Mouse (Mus musculus) stomach, postnatal 0 days (tissue): ENCODE results near the gene Ctnnd2. TPM values are rescaled to one million over a fixed set of nuclear protein-coding genes. Genes with fewer than 3 reads are reported as not detected.

Source experiments
- ATAC-seq: fragments of 200-750 bp; cut with Nextera tagmentation; 2 replicates; pipeline ENCODE4 v1.8.0; 2017; ENCODE audit not compliant: low FRiP score, low TSS enrichment
- DNase-seq: peaks from one replicate; pipeline ENCODE4 v3.0.0-alpha.2; 2016; ENCODE audit warnings: low spot score
- H3K27ac ChIP-seq: fragments of 300-500 bp; sonication (generic); replicated peaks from 2 replicates; pipeline ENCODE4 v1.5.1; 2014; ENCODE audit warnings: mild to moderate bottlenecking, control low read depth
- H3K27me3 ChIP-seq: fragments of 300-500 bp; sonication (generic); 2 replicates; pipeline ENCODE4 v1.6.1; 2014; ENCODE audit warnings: low read length; ENCODE audit not compliant: control insufficient read depth, insufficient read depth
- H3K36me3 ChIP-seq: fragments of 300-500 bp; sonication (generic); 2 replicates; pipeline ENCODE4 v1.6.1; 2014; ENCODE audit warnings: low read length, mixed read lengths; ENCODE audit not compliant: control insufficient read depth, insufficient read depth
- H3K4me1 ChIP-seq: fragments of 300-500 bp; sonication (generic); replicated peaks from 2 replicates; pipeline ENCODE4 v1.6.1; 2014; ENCODE audit warnings: antibody characterized with exemption; ENCODE audit not compliant: control insufficient read depth, insufficient read depth
- H3K4me2 ChIP-seq: fragments of 300-500 bp; sonication (generic); replicated peaks from 2 replicates; pipeline ENCODE4 v1.6.1; 2014; ENCODE audit warnings: low read depth, mild to moderate bottlenecking, control low read depth, moderate library complexity
- H3K4me3 ChIP-seq: fragments of 300-500 bp; sonication (generic); 2 replicates; pipeline ENCODE4 v1.5.1; 2014; ENCODE audit warnings: low read depth, low read length, control low read depth
- H3K9ac ChIP-seq: fragments of 300-500 bp; sonication (generic); 2 replicates; pipeline ENCODE4 v1.6.1; 2014; ENCODE audit warnings: mild to moderate bottlenecking, low read length, control low read depth, mixed read lengths
- H3K9me3 ChIP-seq: fragments of 300-500 bp; sonication (generic); 2 replicates; pipeline ENCODE4 v1.6.1; 2016; ENCODE audit warnings: low read length; ENCODE audit not compliant: control insufficient read depth
- CTCF ChIP-seq: IDR thresholded peaks from 2 replicates; pipeline ENCODE4 v1.5.1; 2016; ENCODE audit warnings: antibody characterized with exemption, low read depth, mild to moderate bottlenecking, moderate library complexity
- EP300 ChIP-seq: optimal IDR thresholded peaks from 2 replicates; pipeline ENCODE3; 2016; ENCODE audit warnings: antibody characterized with exemption
- WGBS: fragments of 180-500 bp; shearing (Covaris S2); extraction: QIAGEN DNeasy Blood & Tissue Kit; methylation state at CpG from one replicate; pipeline ENCODE4 v1.1.7; 2014; 5-methylcytosine and 5-hydroxymethylcytosine counted together
- polyA plus RNA-seq: library from polyadenylated mRNA; unstranded; fragments of >200 nt; fragmentation: Nextera tagmentation; extraction: Ambion mirVana; gene quantifications from 2 replicates; pipeline ENCODE4 v1.2.1, GENCODE M21; 2015

Ctnnd2 gene
- polyA plus RNA-seq, 1 experiment from 2014 or later: 0.53 TPM

DNA sequence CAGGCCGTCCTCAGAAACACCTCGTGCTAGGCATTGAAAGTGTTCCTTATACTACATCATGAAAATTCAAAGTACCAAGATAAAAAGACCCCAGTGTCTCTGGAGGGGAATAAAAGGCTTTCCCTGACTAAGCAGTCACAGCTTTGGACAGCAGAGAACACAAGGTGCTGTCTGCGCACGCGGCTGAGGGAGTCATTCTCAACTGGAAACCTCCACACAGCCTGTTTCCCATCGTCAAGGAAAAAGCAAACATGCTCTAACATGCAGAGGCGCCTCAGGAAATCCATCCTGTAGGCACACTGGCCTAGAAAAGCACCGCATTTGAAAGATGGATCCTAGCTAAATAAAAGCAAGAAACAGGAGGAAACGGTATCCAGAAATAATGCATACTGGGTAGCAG is 483.0 kb downstream of the Ctnnd2 start:
- H3K4me2 ChIP-seq: no peak overlapping the region
- no peak overlapping the region for H3K4me3 ChIP-seq
- H3K9me3 ChIP-seq: no peaks in the 10 kb centered on the region
- no peak for TF ChIP-seq CTCF
- TF ChIP-seq EP300: no peak
- no peaks in the 10 kb centered on the region for H3K36me3 ChIP-seq
- H3K27ac ChIP-seq: no peak overlapping the region
- WGBS: 54% methylated on average over 9 of the region's 9 CpGs
- no peak overlapping the region for H3K9ac ChIP-seq
- no peak for DNase-seq
- ATAC-seq: no peak
- H3K27me3 ChIP-seq: no peaks in the 10 kb centered on the region
- H3K4me1 ChIP-seq: no peaks in the 10 kb centered on the region

DNA sequence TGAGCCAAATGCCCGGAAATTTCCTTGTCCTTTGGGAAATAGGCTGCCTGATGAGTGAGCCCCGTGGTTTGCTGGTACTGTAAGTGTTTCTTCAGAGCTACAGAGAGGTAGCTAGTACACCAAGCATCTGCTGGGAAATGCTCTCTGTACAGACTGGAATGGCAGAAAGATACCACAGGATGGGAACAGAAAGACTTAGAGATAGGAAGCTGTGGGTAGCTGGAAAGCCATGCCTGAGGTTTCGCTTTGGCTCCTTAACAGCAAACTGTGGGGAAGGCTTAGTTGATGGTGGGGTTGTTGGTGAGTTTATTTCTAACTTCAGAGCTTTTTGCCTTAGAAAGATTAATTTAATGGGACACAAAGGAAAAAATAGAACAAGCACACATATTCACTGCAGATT is 485.2 kb downstream of the Ctnnd2 start:
- Histone ChIP-seq H3K9ac (no peak overlapping the region), H3K36me3 (no peaks in the 10 kb centered on the region), H3K27me3 (no peaks in the 10 kb centered on the region), H3K4me1 (no peaks in the 10 kb centered on the region), H3K27ac (no peak overlapping the region), H3K4me3 (no peak overlapping the region), H3K9me3 (no peaks in the 10 kb centered on the region), H3K4me2 (no peak overlapping the region)
- no peak for DNase-seq
- TF ChIP-seq EP300 (no peak), CTCF (no peak)
- ATAC-seq: no peak
- 87% methylated on average over 3 of the region's 3 CpGs for WGBS

DNA sequence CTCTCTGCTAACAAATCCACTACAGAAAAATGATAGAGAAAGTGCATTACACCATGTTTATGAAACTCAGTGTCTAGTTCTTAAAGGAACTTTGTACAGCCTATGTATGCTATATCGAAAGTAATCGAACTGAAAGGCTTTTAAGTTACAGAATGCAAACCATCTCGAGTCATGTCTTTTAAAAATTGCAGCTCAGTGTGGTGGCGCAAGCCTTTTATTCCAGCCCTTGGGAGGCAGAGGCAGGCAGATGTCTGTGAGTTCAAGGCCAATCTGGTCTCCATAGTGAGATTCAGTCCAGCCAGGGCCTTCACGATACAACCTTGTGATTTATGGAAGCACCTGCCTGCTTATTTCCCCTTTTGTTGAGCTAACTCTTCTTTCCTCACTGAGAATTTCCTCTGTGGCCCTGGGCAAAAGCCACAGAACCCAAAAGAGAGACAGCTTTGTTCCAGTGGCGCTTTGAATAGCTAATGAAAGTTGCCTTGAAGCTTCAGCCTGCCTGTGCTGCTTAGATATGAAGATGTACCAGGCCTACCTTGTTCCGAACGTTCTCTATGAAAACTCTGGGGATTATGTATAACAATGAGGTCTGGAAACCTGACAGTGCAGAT is 488.3 kb downstream of the Ctnnd2 start:
- no peak for TF ChIP-seq EP300
- TF ChIP-seq CTCF: no peak
- no peak overlapping the region for H3K27ac ChIP-seq
- ATAC-seq (no peak), DNase-seq (no peak)
- no peaks in the 10 kb centered on the region for H3K4me1 ChIP-seq
- no peak overlapping the region for H3K4me2 ChIP-seq
- 79% methylated on average over 8 of the region's 8 CpGs for WGBS
- H3K27me3 ChIP-seq: no peaks in the 10 kb centered on the region
- no peaks in the 10 kb centered on the region for H3K9me3 ChIP-seq
- H3K4me3 ChIP-seq: no peak overlapping the region
- no peak overlapping the region for H3K9ac ChIP-seq
- H3K36me3 ChIP-seq: no peaks in the 10 kb centered on the region

DNA sequence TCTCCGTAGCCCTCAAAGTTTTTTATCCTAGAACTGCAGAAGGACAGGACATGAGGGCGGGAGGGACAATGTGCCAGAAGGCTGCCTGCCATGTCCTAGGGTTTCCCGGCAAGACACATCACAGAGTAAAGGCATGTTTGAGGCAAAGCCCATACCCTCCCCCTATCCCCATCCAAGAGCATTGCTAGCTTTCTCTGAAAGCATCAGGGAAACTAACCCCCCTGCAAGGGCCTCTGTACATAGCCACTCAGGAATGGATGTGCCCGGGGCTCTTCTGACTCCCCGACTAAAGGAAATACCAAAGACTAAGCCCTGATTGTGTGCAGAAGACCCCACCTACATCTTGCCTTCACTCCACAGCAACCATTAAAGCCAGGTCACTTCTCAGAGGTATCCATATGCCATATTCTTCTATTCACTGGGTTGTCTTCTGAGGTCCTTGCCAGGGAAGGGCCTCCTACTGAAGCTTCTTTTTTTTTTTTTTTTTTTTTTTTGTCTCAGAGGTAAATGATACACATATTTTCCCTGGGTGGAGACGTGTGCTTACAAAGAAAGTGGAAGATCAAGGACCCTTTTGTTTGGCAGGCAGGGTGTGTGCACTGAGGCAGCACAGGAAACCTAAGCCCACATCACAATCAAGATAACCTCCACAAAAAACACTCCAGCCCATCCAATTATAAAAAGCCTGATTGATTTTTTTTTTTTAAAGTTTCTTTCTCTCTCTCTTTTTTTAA is 489.5 kb downstream of the Ctnnd2 start:
- Histone ChIP-seq H3K4me3 (no peak overlapping the region), H3K4me2 (no peak overlapping the region), H3K9me3 (no peaks in the 10 kb centered on the region), H3K9ac (no peak overlapping the region), H3K36me3 (no peaks in the 10 kb centered on the region), H3K27me3 (no peaks in the 10 kb centered on the region), H3K4me1 (no peaks in the 10 kb centered on the region), H3K27ac (no peak overlapping the region)
- WGBS: 43% methylated on average over 6 of the region's 6 CpGs
- DNase-seq (no peak), ATAC-seq (no peak)
- TF ChIP-seq EP300: no peak
- no peak for TF ChIP-seq CTCF

DNA sequence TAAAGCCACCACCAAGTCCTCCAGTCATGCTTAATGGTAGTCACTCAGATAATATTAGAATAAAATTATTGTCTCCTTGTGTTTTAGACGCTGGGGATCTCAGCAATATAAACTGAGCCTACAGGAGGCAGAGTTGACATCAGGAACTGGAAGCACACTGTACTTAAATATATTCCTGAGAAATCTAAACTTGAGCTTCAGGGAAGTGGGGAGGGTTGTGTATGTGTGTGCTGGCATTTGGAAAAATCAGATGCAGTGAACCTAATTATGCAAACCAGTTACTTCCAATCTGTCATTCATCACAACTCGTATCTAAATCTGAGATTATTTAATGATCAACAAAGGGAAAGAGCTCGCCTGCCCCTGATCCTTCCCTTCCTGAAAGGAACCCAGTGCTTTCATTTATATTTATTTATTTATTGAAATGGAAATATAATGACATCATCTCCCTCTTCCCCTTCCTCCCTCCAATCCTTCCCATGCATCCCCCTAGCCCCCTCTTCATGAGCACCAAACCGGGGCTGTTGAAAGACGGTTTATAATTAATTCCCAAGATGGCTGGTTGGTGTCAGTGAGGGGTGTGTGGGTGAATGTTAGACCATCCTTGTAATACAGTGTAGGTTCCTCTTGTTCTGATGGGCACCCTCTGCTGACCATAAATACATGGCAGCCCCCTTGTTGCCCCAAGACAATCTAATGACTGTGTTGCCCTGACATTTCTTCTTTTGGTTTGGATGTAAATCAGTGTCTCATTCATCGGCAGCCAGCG is 495.6 kb downstream of the Ctnnd2 start:
- no peaks in the 10 kb centered on the region for H3K36me3 ChIP-seq
- ATAC-seq (no peak), DNase-seq (no peak)
- H3K4me2 ChIP-seq: no peak overlapping the region
- TF ChIP-seq EP300 (no peak), CTCF (no peak)
- H3K27ac ChIP-seq: no peak overlapping the region
- no peak overlapping the region for H3K4me3 ChIP-seq
- no peaks in the 10 kb centered on the region for H3K9me3 ChIP-seq
- 71% methylated on average over 7 of the region's 7 CpGs for WGBS
- no peaks in the 10 kb centered on the region for H3K27me3 ChIP-seq
- no peaks in the 10 kb centered on the region for H3K4me1 ChIP-seq
- no peak overlapping the region for H3K9ac ChIP-seq

DNA sequence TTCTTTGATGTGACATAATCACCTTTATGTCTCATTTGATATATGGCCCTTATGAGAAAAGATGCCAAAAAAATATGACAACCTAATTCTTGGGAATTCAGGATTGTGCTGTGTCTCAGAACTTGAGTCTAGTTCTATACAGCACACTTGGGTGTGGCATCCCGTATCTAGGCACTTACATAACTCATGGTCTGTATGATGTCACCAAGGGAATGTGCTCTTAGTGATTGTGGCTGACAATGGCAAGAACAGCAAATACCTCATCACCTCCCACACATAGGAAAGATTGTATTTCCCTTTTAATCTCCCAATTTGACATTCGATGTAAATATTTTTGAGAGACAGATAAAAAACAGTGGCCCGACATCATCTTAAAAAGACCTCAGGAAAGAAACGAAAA is 509.5 kb downstream of the Ctnnd2 start:
- H3K9ac ChIP-seq: no peak overlapping the region
- 73% methylated on average over 4 of the region's 4 CpGs for WGBS
- TF ChIP-seq CTCF: no peak
- TF ChIP-seq EP300: no peak
- no peaks in the 10 kb centered on the region for H3K36me3 ChIP-seq
- no peaks in the 10 kb centered on the region for H3K4me1 ChIP-seq
- no peak overlapping the region for H3K4me2 ChIP-seq
- DNase-seq (no peak), ATAC-seq (no peak)
- no peak overlapping the region for H3K4me3 ChIP-seq
- H3K9me3 ChIP-seq: no peaks in the 10 kb centered on the region
- no peaks in the 10 kb centered on the region for H3K27me3 ChIP-seq
- no peak overlapping the region for H3K27ac ChIP-seq
